Mouse (Mus musculus) embryo, embryonic 11 days (tissue): ENCODE results near the gene Zfp652.
"Not testable (repeated sequence)": the region's sequence is repeated elsewhere in the genome, so short reads cannot be mapped to it uniquely, and the experiment has no call there.

Experiments
- DNase-seq: peaks from one replicate; pipeline ENCODE4 v3.0.0-alpha.2; 2015

The Zfp652 gene

DNA sequence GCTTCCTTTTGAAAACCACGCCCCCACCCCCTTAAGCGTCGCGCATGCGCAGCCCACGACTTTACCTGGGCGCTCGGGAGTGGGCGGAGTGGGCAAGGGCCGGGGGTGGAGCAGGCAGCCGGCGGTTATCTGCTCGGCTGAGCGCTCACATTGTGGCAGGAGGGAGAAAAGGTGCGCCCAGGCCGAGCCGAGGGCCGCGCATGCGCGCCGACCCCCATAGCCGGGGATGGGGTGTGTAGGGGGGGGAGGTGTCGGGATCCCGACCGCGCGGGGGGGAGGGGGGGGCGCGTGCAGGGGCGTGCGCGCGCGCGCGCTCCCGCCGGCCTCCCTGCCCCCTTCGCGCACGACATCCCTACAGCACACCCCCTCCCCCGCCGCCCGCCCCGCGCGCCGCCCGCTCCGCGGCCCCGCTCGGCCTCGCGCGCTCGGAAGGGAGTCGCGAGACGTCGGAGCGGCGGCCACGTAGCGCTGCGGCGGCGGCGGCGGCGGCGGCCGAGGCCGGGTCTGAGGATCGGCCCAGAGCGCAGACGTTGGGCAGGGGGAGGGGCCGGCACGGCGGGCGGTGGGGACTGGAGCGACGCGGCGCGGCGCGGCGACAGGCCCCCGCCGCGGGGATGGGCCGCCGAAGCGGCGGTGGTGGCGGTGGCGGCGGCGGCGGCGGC, at the start of gene Zfp652:
Zfp652 (plus strand) TSS at position 111 of the 662 bp plus-strand sequence.
- DNase-seq = peak; percentile 93

DNA sequence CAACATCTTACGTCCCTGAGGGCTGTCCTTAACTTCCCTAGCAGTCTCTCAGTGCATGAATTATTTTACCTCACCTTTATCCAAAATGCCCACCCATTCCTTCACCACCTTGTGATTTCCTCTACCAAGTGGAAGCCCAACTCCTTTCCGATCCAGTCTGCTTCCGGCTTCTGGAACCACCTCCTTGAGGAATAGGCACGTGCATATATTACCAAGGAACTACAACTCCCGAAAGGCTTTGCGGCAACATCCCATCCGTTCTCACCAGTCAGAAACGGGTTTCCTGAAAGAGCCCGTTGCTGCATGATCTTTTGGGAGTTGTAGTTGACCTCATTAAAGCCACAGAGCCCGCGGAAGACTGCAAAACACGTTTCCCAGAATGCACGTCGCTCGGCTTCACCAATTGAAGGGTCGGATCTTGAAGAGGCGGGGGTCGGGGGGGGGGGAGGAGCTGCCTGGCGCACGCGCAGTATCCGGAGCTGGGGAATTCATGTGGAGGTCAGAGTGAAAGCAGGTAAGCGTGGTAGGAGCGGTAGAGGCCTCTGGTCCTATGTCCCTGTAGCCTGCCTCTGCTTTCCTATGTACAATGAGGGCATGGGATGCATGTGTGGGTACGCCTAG, 45.8 kb upstream of the Zfp652 start, which contains the start of gene Phb:
Phb (plus strand) TSS at position 429 of the 621 bp plus-strand sequence.
- DNase-seq = peak; percentile 97

DNA sequence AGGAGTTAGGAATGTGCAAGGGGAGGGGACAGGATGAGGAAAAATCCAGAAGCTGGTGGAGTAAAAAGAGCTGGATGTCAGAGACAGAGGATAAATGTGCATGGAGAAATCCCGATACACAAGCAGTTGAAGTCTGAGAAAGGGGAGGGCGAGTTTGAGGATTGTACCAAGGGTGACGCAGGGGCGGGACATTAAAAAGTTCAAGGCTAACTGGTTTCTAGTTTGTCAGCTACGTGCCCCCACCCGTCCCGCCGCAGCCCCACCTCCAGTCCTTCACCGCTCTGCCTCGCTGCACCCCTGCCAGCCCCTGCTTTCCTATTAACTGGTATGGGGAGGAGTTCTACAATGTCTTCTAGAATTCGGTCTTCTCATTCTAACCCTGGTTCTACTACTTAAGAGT, 45.3 kb upstream of the Zfp652 start:
- DNase-seq = no peak

DNA sequence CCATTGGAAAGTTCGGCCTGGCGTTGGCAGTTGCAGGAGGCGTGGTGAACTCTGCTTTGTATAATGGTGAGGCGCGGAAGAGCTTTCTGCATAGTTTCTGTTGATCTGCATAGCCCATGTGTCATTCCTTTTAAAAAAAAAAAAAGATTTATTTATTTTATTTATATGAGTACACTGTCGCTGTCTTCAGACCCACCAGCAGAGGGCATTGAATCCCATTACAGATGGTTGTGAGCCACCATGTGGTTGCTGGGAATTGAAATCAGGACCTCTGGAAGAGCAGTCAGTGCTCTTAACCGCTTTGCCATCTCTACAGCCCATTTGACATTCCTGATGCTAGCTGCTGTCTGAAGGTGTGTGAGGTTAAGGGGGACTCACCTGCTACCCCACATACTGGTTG, 44.4 kb upstream of the Zfp652 start:
- not testable (repeated sequence) for DNase-seq

DNA sequence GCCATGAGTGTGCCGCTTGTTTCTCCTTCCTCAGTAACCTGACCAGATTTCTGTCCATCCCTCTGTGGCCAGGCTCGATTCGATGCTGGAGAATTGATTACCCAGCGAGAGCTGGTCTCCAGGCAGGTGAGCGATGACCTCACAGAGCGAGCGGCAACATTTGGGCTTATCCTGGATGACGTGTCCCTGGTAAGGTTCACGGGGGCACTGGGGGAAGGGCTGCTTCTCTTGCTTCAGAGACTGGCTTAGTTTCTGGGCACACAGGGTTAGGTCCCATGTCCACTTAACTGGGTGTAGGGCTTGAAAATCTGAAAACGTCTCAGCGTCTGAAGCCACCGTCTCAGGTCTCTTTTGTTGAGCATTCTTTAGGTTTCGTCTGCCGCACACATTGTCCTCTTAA, 37.0 kb upstream of the Zfp652 start:
- DNase-seq = no peak

DNA sequence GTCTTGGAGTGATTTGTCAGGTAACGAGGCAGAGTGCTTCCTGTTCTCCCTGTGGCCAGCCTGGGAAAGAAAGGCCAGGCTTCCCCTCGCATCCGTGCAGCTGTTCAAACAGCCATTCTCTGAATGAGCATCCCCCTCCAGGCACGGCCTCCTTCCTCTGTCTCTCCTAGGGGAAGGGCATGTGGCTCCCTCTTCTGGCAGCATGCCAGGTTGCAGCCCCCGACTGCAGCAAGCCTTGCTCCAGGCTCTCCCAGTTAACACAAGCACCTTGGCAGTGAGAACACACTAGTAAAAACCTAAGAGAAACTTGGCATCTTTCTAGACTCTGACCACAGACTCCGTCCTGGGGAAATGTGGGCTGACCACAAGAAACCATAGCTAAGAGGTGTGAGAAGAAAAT, 36.2 kb upstream of the Zfp652 start:
- DNase-seq = peak; percentile 89

DNA sequence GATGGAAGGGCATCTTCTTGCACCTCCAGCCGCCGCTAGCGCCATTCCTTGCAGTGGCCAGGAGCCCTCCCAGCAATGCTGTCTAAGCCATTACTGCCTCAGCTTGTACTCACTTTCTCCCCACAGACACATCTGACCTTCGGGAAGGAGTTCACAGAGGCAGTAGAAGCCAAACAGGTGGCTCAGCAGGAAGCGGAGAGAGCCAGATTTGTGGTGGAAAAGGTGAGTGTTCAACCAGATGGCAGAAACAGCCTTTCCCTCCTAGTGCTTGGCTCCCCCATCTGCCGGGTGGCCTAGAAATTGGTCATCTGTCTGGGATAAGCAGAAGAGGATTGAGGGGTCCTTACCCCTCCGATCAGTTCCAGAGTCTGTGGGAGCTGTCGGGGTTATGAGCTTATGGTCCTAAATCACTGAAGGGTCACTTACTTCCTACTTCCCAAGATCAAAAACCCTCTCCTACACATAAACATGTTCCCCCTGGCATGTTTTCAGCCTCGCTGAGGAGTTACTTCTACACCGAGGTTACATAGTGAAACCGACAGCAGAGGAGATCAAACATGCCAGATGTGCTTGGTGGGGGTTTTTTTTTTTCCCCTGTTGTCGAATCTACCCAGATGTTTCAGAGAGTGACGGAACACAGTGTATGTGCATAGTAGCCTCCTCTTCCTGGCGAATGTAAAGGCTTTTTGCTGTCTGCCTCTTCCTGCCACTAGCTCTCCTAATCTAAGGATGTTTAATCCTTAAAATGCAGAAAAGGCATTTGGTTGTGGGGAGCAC, 34.4 kb upstream of the Zfp652 start:
- no peak for DNase-seq

DNA sequence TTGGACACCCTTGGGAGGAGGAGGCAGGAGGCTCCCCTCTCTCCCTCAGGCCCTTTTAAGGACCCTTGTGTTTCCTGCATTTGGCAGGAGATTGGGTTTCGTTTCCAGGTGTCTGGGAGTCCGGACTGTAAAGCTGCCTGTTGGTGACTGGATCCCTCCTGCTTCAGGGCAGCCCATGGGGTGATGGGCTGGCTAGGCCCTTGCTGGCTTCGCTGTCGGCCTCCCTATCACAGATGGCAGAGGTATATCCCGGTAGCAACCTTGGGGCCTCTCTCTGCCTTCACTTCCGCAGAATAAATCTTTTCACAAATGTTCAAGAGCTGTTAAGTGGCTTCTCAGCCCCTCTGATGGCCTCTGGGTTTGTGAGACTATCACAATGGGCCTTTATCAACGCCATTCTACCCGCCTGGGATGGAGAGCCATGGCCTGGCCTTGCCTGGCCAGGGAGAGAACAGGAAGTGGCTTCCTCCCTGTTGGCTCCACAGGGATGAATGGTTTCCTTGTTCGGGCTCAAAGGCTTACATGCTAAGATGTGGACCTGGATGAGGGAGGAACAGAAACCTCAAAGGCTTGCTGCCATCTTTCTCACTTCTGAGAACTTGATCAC, 30.4 kb upstream of the Zfp652 start:
- peak; percentile 48 for DNase-seq

DNA sequence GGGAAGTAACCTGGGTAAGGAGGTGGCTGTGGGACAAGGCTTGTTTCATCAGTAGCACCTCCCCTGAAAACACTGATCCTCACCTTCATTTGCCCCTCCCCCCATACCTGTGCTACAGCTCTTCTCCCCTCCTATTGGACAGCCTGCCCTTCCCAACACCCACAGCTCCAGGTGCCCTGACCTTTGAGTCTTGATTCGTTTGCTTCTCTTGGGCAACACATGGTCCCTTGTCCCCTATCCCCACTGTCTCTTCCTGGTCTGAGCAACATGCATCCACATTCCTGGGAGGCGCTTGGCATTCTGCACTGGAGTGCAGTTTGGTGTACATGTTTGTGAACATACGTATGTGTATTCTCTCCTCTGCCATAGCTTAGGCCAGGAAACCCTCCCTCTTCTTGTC, 29.5 kb upstream of the Zfp652 start:
- DNase-seq = no peak

DNA sequence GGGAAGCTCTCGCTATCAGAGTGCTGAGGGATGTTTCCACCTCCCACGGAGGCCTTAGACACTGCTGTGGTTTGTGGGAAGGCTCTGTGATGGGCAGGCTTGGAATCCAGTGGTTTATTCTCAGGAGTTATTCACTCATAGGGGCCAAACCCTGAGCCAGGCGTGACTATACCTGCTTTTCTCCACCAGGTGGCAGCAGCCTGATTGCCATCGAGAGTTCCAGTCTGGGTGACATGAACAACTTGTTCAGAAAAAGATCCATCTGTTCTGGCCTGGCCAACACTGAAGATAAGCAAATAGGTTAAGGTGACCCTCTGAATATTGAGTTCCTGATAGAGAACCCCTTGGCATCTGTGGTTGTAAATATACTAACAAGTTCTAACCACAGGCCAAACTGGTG, 26.4 kb upstream of the Zfp652 start:
- DNase-seq = peak; percentile 87

DNA sequence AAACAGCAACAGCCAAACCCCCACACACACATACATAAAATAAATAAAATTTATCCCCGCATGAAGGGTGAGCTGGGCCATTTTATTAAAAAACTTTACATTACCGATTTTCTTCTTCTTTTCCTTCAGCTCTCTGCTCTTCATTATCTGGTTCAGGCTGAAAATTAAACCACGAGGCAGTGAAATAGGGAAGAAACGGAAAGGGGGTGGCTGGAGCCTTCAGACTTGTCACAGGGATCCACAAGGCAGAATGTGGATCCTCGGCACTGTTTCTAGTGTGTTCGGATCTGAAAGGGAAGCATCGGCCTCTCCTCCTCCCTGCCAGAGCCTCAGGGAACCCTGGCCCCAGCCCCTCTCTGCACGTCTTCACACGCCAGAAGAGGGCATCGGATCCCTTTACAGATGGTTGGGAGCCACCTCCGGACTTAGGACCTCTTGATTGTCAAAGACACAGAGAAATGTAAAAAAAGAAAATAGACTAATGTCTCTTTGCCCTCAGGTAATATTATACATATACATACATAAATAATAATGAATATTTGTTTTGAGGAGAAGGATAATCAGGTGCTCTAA, 25.3 kb upstream of the Zfp652 start:
- peak; percentile 26 for DNase-seq

DNA sequence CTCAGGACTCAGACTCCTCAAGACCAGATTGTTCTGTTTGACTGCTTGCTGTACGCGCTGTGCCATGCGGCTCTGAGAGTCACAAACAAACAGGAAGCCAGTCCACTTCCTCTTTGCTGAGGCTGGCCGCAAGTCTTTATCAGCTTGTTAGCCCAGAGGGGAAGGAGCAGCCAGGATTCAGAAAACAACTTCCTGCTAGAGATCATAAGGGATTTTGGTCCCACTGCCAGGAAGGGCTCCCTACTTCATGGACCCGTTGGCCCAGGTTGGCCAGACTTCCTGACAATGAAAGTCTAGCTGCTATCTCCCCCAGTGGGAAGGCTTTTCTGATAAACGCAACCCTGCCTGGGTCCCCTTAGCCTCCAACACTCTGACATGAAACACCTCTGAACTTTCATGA, 24.0 kb upstream of the Zfp652 start:
- DNase-seq = no peak

DNA sequence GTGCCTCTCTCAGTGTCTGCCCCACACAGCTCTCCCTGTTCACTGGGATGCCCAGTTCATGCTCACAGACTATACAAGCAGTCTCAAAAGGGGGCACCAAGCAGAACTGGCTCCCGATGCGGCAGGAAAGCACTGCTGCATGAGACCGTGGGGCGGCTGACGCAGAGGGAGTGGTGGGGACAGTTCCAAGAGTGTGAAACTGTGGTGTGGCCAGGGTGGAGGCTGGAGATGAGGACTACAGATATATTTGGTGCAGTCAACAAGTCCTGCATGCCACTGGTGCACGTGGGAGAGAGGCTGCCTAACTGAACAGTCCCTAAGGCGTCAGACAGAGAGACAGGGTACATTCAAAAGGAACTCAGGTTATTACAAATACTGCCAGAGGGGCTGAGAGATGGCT, 23.5 kb upstream of the Zfp652 start:
- no peak for DNase-seq

DNA sequence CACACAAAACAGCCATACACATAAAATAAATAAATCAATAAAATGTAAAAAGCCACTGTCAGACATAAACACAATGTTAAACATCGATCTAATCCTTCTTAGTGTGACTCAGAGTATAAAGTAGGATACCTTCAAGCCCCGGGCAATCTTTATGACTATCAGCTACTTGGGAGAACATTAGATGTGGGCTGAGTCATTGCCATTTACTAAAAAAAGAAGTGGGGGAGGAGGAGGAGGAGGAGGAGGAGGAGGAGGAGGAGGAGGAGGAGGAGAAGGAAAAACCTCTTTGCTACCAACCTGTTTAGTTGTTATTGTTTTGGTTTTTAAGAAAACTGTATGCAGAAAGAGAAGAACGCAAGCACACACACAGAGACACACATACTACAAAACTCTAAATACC, 22.9 kb upstream of the Zfp652 start:
- DNase-seq = no peak

DNA sequence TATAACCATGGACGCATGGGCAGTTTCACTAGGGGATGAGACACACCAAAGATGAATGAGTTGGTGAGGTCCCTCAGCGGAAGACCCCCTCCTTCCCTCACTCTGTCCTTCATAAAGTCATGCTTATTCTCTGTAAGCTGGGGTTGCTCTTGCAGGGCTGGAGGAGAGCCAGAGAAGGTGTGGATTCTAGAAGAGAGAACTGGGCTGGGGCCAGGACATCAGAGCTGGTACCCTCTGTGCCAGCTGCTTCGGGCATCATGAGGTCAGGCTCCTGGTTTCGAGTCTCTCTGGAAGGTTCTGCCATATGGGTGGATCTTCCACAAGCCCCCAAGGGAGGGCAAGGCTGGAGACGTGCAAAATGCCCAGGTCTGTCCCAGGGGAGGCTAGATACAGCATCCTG, 13.9 kb upstream of the Zfp652 start:
- no peak for DNase-seq

DNA sequence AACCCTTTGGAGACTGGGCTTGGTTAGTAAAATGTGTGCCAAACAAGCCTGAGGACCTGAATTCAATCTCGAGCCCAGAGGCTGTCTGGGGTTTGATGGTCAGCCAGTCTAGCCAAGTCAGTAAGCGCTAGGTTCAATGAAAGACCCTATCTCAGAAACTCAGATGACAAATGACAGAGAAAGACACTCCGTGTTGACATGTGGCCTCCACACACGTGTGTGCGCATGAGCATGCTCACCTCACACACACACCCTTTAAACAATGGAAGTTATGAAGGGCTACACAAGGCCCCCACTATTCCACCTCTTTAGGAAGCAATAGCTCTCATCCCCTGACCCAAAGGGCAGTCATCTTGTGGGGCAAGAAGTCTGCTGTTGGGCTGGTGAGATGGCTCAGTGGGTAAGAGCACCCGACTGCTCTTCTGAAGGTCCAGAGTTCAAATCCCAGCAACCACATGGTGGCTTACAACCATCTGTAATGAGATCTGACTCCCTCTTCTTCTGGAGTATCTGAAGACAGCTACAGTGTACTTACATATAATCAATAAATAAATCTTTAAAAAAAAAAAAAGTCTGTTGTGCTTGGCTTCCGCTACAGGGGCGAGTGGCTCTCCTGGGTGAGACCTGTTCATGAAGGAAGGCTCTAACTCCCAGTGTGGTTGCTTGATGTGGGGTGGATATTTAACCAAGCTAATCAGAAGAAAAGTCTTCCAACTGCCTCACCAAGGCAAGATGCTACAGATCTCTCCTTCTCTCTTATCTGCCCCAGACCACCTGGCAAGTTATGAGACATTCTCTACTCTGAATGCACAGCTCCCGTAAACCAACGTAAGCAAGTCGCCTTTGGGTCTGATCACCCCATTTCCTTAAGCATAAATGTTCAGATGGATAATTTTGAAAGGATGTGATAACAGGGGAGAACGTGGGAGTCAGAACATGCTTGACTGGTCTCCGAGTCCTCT, 11.4 kb upstream of the Zfp652 start:
- DNase-seq = no peak

DNA sequence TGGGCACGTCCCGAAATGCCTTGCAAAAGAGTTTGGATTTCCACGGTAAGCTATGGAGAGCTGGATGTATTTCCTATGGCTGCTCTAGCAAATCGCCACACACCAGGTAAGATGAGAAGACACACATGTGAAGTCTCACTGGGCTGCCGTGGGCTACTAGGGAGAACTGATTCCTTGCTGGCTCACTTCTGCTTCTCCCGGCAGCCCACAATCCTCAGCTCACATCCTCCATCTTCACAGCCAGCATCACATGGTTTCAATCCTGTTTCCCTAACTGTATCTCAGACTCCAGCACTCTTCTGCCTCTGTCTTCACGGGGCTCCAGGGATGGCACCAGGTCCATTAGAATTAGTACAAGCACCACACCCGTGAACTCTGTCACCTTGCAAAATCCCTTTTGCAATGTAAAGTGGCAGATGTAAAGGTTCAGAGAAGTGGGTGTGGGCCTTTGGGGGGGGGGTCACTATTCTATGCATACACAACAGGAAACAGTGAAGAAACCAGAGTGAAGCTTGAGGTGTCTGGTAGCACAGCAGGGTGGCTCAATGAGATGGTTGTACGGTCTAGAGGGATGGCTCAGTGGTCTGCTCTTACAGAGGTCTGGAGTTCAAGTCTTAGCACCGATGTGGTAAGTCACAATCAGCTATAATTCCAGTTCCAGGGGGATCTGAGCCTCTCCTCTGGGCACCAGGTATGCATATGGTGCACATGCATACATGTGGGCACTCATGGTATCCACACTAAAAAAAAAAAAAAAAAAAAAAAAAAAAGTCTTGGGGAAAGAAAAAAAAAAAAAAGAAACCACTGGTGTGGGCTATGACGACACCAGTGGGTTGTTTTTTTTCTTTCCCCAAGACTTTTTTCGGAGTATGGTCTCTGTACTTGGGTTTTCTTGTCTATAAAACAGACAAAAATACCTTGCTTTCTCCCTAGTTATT, 8.2 kb upstream of the Zfp652 start:
- DNase-seq = no peak

DNA sequence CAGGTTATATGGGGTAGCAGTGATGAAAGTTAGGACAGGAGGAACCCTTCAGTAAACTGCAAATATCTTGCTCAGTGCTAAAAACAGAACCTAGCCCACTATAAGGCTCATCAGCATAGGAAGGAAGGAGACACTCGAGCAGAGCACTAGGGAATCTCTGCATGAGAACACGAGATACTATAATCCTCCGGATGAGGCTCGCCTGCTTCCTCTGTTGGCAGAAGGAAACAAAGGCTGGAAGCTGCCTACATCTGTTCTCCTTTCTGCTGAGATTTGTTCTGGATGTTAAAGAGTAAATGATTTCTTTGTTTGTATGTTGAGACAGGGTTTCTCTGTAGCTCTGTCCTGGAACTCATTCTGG, 7.5 kb upstream of the Zfp652 start:
- no peak for DNase-seq

DNA sequence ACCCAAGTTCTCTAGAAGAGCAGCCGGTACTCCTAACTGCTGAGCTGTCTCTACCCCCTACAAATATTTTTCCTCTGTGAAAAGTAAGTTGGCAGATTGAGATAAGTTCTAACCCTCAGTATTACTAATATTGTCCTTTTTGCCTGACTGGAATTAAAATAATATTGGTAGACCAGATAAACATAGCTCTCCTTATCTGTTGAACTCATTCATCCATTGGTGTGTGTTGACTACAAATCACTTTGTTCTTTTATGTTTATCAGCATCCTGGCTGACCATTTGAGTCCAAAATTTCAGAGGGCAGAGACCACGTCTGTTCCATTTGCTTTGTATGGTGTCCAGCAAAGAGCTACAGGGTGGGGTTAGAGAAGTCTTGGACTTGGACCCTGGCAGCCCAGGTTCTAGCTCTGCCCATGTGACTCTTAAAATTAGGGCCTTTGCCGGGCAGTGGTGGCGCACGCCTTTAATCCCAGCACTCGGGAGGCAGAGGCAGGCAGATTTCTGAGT, 2.9 kb upstream of the Zfp652 start:
- no peak for DNase-seq

DNA sequence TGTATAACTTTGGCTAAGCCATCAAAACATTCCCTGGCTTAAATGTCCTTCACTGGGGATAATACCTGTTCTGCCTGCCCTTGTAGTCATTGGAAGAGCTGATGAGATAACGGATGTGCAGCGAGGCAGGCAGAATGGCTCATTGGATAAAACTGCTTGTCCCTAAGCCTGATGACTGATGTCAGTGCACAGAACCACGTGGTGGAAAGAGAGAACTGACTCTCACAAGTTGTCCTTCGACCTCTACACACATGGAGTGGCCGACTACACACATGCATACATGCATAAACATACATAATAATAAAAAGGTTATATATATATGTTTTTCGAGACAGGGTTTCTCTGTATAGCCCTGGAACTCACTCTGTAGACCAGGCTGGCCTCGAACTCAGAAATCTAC, 2.0 kb upstream of the Zfp652 start:
- DNase-seq = no peak

DNA sequence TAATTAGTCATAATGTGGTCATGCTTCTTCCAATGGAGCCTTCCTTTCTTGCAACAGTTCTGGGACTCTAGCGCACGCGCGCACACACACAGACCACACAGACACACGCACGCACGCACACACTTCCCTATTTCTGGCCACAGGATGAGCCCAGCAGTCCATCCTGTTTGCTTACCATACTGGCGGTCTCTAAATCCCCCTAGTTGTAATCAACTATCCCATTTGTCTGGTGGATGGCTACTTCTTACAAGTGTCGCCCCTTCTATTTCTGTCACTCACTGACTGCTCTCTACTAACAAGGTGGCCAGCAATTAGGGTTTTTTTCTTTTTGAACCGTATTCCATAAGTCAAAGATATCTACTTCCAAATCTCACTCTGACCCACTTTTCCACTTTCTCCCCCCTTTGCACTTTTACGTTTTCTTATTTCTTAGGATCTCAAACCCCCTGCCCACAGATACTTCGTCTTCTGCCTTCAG, 349 bp upstream of the Zfp652 start:
- DNase-seq = peak; percentile 35
